Mouse (Mus musculus) bone marrow macrophage, adult 2 months (primary cell): ENCODE results near the gene Uspl1.

Experiments
- CTCF ChIP-seq: IDR thresholded peaks from 2 replicates; pipeline ENCODE4 v1.5.1; 2012; ENCODE audit warnings: low read depth, mild to moderate bottlenecking, low read length, moderate library complexity
- POLR2A ChIP-seq: IDR thresholded peaks from 2 replicates; pipeline ENCODE4 v1.6.1; 2012; ENCODE audit warnings: mild to moderate bottlenecking, low read depth, low read length, borderline replicate concordance

- TF ChIP-seq CTCF (no peak), POLR2A (no peak)
Measured at GRCm38 (mm10) chr5:149208776-149209175, 24.6 kb downstream of the Uspl1 start.
